Comparison of ENCODE assay signal across 23 mouse cellular contexts in the genomic region with DNA sequence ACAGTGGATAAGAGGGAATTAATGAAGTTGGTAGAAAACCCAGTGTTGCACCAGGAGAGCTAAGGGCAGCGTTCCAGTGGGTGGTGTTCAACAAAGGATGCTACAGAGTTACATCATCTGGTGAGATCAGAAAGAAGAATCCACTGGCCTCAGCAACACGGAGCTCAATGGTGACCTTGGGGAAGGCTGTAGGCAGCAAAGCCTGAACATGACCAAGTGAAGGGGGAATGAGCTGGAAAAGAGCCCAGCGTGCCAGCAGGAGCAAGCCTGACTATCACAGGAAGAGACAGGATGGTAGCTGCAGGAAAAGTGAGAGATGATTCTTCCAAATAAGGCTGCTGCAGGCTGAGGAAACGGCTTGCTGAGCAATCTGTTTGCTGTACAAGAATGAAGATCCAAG. TPM values are rescaled to one million over a fixed set of nuclear protein-coding genes. Genes with fewer than 3 reads are reported as not detected.
DNase-seq lines count a peak whose midpoint lies in the region; ATAC-seq and TF ChIP-seq lines count a peak whose summit lies in the region.
"Had no signal": no experiment of that assay in that cellular context is flagged by ENCODE, and none has a peak within 500 bp of the region (broad histone marks: within the 10 kb centered on the region; RNA-seq: fewer than 3 reads in every experiment).

No protein-coding gene starts in this region.

- no peak for ATAC-seq in midbrain, postnatal 0 days (ENCODE audit: low FRiP score)
- no peak for ATAC-seq in midbrain, embryonic 13.5 days
- no peak for ATAC-seq in megakaryocyte progenitor cell, adult 5-6 weeks (replicated peaks; ENCODE audit: poor library complexity)
- ATAC-seq: forebrain, embryonic 13.5 days; intestine, embryonic 16.5 days; liver, embryonic 12.5 days had no signal

- intact Hi-C loops in gastrocnemius, adult 2 months (cut with DNase I), result no loop called here
- intact Hi-C loops in gastrocnemius, postnatal 36 days (cut with DNase I), result no loop called here

- TF ChIP-seq CTCF in gastrocnemius, adult 2 months (IDR thresholded peaks at IDR 0.05), result no peak
- TF ChIP-seq CTCF in midbrain, postnatal 0 days (IDR thresholded peaks at IDR 0.05), result no peak

- H3K36me3 ChIP-seq in midbrain, postnatal 0 days (ENCODE audit: insufficient read depth, low read length), result peaks cover 16% of the 10 kb centered on the region; the same call in 1 of the 2 replicates
- H3K36me3 ChIP-seq in midbrain, embryonic 13.5 days, result peaks cover 23% of the 10 kb centered on the region; the same call in 1 of the 2 replicates

- no peak overlapping the region for H3K27ac ChIP-seq in gastrocnemius, adult 2 months
- H3K27ac ChIP-seq in midbrain, postnatal 0 days (ENCODE audit: low read depth, low read length), result no peak overlapping the region
- no peak overlapping the region for H3K27ac ChIP-seq in midbrain, embryonic 13.5 days
- H3K27ac ChIP-seq: embryonic facial prominence, embryonic 10.5 days; forebrain, embryonic 13.5 days; kidney, postnatal 0 days; limb, embryonic 10.5 days; liver, embryonic 12.5 days; midbrain, embryonic 12.5 days had no signal

- no peaks in the 10 kb centered on the region for H3K4me1 ChIP-seq in midbrain, postnatal 0 days (ENCODE audit: insufficient read depth, low read length)
- no peaks in the 10 kb centered on the region for H3K4me1 ChIP-seq in midbrain, embryonic 13.5 days (replicated peaks)
- H3K4me1 ChIP-seq: embryonic facial prominence, embryonic 10.5 days; forebrain, embryonic 13.5 days; liver, embryonic 12.5 days; midbrain, embryonic 12.5 days had no signal

- WGBS in midbrain, postnatal 0 days, result 69% methylated on average over 4 of the region's 4 CpGs
- WGBS in midbrain, embryonic 13.5 days, result 80% methylated on average over 4 of the region's 4 CpGs

- no peaks in the 10 kb centered on the region for H3K27me3 ChIP-seq in midbrain, postnatal 0 days (ENCODE audit: insufficient read depth, low read length)
- no peaks in the 10 kb centered on the region for H3K27me3 ChIP-seq in midbrain, embryonic 13.5 days
- H3K27me3 ChIP-seq: forebrain, embryonic 13.5 days; liver, embryonic 12.5 days; midbrain, embryonic 12.5 days had no signal

- 0 out of 2 replicates have a peak overlapping the region, but pooled peaks have one; percentile 0 for H3K9ac ChIP-seq in midbrain, postnatal 0 days (replicated peaks; ENCODE audit: low read length, poor library complexity, severe bottlenecking)
- H3K9ac ChIP-seq in midbrain, embryonic 13.5 days (replicated peaks), result no peak overlapping the region
- H3K9ac ChIP-seq: forebrain, embryonic 13.5 days; liver, embryonic 12.5 days; lung, embryonic 14.5 days; midbrain, embryonic 12.5 days had no signal

- H3K9me3 ChIP-seq in midbrain, postnatal 0 days (ENCODE audit: low read length), result no peaks in the 10 kb centered on the region
- no peaks in the 10 kb centered on the region for H3K9me3 ChIP-seq in midbrain, embryonic 13.5 days
- H3K9me3 ChIP-seq: embryonic facial prominence, embryonic 10.5 days; forebrain, embryonic 13.5 days; limb, embryonic 10.5 days; midbrain, embryonic 12.5 days had no signal

- H3K4me3 ChIP-seq in gastrocnemius, adult 2 months, result no peak overlapping the region
- H3K4me3 ChIP-seq in midbrain, postnatal 0 days (ENCODE audit: low read depth, low read length), result no peak overlapping the region
- no peak overlapping the region for H3K4me3 ChIP-seq in midbrain, embryonic 13.5 days (replicated peaks)
- H3K4me3 ChIP-seq: embryonic facial prominence, embryonic 10.5 days; forebrain, embryonic 13.5 days; limb, embryonic 10.5 days; liver, embryonic 12.5 days; midbrain, embryonic 12.5 days; myocyte had no signal

- H3K4me2 ChIP-seq in midbrain, postnatal 0 days (ENCODE audit: low read depth, low read length, poor library complexity, severe bottlenecking), result no peak overlapping the region
- no peak overlapping the region for H3K4me2 ChIP-seq in midbrain, embryonic 13.5 days (replicated peaks)
- H3K4me2 ChIP-seq: forebrain, embryonic 13.5 days; liver, embryonic 12.5 days; lung, embryonic 14.5 days; midbrain, embryonic 12.5 days had no signal

- DNase-seq in adrenal gland, adult 2 months, result peak; percentile 29
- no peak for DNase-seq in adrenal gland, postnatal 4 days (ENCODE audit: low spot score in 2 of 2)
- peak; percentile 42 for DNase-seq in gastrocnemius, adult 2 months
- no peak for DNase-seq in gastrocnemius, postnatal 36 days
- peak; percentile 47 for DNase-seq in midbrain, postnatal 0 days (ENCODE audit: low spot score)
- no peak for DNase-seq in MN1 (ENCODE audit: low spot score)
- DNase-seq: lung, embryonic 14.5 days; lung, postnatal 4 days; thymus, postnatal 25 days had no signal

RNA-seq across cellular contexts. Expression of gene Cartpt, which starts 46.5 kb away (rescaled TPM):
- 10 to 100 TPM; 11.6 to 17.3 TPM for total RNA-seq in adrenal gland, adult 2 months (2021)
- polyA plus RNA-seq in adrenal gland, adult 2 months (2012; rRNA removed), result 2.4 and 9.3 TPM in 2 replicates
- total RNA-seq in adrenal gland, postnatal 4 days (2021), result 10 to 100 TPM; 33.4 to 36.1 TPM
- total RNA-seq in gastrocnemius, adult 2 months (2021), result not detected
- not detected for total RNA-seq in gastrocnemius, postnatal 36 days (2021)
- total RNA-seq in midbrain, postnatal 0 days (2014; rRNA removed), result 9.2 and 16.1 TPM in 2 replicates
- polyA plus RNA-seq in midbrain, postnatal 0 days (2015; fragmentation: Nextera tagmentation; extraction: Ambion mirVana), result 24.8 and 28.4 TPM in 2 replicates
- 24.8 and 27.1 TPM in 2 replicates for polyA plus RNA-seq in midbrain, embryonic 13.5 days (2015; fragmentation: Nextera tagmentation; extraction: Ambion mirVana)
- total RNA-seq in megakaryocyte progenitor cell, adult 5-6 weeks (2015), result not detected in 2 replicates
- not detected in 2 replicates for total RNA-seq in megakaryocyte progenitor cell, adult 5-6 weeks (2017)
- total RNA-seq: heart, adult 8-10 months; MEL; neutrophil, adult 5-6 weeks had no signal
- polyA plus RNA-seq: testis, adult 2 months had no signal

Comparison
In these comparisons a context has a peak if more than half of its experiments do, and no peak if none do; other contexts are left out.
1. DNase-seq: peak in adrenal gland, adult 2 months (single experiment), gastrocnemius, adult 2 months (single experiment) and midbrain, postnatal 0 days (single experiment); none in adrenal gland, postnatal 4 days (0 of 2), gastrocnemius, postnatal 36 days (0 of 2) and MN1 (single experiment).